Mouse (Mus musculus) 3T3-L1 (cell line): ENCODE results near the gene Gdpd4.

ENCODE experiments used
- DNase-seq: peaks from one replicate; pipeline ENCODE4 v3.0.0-alpha.2; 2015; ENCODE audit warnings: low read depth, low spot score

Gdpd4 gene

DNA sequence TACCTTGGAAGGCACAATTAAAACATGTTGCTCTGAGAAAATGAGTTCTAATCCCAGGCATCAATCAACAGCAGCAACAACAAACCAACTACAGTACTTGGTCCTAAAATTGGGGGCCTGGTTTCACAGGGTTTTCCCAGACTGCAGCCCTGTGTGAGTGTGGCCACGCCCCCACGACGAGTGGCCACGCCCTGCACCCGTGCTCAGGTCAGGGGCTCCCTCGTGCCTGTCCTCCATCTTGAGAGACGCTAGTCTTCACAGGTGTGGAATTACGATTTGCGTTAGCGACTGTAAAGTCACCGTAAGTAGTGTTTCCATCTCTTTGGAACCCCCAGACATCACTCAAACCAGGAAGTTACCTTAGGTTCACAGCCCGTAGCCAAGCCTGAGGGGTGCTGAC lies at the start of gene Gdpd4:
Gene Gdpd4 (plus strand): TSS at position 214 of the 400 bp plus-strand sequence.
- no peak for DNase-seq

DNA sequence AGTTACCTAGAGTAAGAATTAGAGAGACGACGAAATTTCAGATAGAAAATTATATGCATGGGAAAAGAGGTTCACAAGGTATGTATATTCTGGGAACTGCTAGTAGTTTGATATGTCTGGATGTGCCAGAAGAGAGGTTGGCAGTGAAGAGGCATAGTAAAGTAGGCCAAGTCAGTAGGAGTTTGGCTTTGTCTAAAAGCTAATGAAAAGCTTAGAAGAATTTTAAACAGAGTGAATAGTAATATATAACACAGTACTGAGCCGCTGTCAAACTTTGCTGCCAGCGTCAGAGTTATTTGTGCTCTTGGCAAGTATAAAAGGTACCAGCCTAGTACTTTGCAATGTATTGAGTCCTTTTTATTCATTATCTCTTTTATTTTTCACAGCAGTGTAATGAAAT lies 47.4 kb upstream of the Gdpd4 start:
- DNase-seq = no peak

DNA sequence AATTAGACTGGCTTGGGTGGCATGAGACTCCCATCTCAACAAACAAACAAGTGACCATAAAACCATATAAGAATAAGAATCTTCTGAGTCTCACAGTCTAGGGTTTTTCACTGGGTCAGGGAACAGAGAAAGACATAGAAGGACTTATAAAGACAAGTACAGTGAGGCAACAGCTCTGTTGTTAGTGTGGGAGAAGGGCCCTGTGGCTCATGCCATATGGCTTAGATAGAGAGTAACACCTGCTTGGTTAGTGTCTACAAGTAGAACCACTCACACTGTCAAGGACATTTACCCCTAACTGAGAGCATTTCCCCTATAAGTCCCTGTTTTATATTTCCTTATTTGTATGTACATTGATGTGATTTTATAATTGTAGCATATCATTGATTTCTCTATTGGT lies 46.4 kb upstream of the Gdpd4 start:
- DNase-seq = no peak

DNA sequence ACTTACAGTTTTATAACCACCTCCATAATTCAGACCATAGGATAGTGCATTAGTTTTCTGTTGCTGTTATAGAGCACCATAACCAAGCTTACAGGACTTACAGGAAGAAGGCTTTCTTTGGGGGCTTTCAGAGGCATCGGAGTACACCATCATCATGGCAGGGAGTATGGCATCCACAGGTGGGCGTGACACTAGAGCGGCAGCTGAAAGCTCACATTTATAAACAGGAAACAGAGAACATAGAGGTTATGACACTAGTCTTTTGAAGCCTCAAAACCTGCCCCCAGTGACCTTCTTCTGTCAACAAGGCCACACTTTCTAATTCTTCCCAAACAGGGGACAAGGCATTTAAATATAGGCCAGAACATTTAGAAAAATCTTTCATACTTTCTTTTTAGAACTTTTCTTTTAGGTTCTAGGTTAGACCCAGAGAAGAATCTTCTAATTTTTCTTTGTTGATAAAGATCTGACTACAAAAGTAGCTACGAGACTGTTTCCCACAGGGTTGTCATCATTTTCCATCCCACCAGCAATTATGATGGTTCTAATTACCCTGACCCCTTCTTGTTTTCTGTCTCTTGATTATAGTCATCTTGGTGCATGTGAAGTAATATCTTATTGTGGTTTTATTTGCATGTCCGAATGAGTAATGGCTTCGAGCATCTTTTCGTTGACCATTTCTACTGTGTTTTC lies 41.8 kb upstream of the Gdpd4 start:
- no peak for DNase-seq

DNA sequence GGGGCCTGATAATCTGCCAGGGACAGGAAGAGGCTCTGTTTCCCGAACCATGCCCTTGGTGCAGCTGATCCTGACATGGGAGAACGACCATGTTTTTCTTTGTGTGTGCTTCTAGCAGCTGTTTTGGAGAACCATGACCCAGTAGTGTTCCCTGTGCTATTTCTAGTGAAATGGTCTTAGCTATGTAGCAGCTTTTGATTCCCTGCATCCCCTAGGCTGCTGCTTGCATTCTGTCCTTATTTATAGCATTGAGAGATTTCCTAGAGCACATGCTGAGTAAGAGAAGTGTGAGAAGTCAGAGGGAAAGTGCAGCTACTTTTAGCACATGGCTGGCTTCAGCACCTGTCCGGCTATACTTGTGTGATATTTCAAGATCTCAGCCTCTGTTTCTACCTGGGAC lies 8.1 kb upstream of the Gdpd4 start:
- no peak for DNase-seq

DNA sequence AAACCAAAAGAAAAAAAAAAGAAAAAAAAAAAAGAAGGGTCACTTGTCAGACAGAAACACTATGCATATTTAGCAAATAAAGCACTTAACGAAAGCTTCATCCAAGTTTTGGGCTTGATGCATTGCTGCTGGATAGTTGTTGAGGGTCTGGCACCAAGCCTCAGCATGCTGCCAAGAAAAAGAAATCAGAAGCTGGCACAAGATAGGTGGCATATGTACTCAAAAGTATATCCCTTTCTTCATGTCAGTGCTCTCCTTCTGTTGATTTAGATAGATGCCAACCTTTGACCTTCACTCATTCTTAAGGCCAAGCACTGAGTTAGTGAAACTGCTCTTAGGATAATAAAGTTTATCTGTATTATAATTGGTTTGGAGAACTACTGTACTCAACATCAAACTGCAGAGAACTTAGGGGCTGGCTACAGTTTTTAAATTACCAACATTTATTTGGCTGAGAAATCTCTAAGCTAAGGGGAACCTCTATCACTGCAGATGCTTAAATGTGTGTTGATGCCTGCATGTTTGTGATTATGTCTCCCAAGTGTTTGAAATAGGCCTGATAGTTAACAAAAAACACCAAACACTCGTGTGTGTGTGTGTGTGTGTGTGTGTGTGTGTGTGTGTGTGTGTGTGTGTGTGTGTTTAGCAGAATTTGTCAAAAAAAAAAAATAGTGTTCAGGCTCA lies 4.8 kb upstream of the Gdpd4 start:
- DNase-seq = no peak

DNA sequence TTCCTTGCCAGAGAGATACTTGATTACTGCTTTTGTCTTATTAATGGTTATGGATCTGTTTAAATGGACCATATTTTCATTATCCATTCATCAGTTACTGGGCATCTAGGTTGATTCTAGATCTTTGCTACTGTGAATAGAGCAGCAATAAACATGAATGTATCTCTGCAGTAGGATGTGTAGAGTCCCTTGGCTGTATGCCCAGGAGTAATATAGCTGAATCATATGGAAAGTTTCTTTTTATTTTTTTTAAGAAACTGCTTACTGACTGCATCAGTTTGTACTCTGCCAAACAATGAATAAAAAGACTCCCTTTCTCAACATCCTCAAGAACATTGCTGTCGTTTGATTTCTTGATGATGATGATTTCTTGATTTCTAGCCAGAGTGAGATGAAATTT lies 6.1 kb downstream of the Gdpd4 start:
- peak; percentile 19 for DNase-seq

DNA sequence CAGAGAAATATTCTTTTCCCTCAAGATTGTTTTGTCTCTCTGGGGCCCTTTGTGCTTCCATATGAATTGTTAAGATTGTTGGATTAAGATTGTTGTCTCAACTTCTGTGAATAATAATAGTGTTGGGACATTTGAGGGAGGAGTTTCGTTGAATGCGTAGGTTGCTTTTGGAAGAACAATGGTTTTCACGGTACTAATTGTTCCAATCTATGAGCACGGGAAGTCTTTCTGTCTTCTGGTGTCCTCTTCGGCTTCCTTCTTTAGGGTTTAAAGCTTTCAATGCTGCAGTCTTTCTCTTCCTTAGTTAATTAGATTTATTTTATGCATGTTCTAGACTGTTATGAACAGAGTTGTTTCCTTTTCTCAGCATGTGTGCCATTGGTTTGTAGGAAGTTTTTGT lies 7.2 kb downstream of the Gdpd4 start:
- DNase-seq = no peak

DNA sequence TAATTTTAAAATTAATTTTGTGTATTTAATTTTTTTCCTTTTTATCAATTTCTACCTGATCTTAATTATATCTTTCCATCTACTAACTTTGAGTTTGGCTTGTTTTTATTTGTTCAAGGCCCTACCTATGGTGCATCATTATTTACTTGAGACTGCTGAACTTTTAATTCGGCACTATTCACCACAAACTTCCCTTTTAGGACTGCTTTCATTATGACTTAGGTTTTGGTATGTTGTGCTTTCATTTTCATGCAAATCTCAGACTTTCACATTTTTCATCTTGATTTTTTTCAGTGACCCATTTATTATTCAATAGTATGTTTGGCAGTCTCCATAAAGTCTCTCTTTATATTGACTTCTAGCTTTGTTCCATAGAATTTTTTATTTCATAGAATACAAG lies 24.7 kb downstream of the Gdpd4 start:
- DNase-seq = no peak

DNA sequence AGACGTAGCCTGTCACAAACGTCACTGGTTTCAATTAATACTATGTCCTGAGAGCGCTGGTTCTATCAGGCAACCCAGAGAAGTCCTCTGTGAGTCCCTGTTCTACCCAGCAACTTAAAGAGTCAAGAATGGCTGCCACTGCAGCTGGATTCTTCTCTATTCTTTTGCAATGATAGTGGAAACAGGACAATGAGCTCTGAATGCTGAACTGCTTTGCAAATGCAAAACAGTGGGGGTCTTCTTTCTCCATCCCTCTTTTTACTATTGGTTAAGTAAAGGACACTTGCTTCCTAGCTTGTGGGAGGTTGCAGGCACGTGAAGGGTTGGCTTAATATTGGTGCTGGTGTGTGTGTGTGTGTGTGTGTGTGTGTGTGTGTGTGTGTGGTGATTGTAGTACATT lies 52.7 kb downstream of the Gdpd4 start:
- DNase-seq = no peak

DNA sequence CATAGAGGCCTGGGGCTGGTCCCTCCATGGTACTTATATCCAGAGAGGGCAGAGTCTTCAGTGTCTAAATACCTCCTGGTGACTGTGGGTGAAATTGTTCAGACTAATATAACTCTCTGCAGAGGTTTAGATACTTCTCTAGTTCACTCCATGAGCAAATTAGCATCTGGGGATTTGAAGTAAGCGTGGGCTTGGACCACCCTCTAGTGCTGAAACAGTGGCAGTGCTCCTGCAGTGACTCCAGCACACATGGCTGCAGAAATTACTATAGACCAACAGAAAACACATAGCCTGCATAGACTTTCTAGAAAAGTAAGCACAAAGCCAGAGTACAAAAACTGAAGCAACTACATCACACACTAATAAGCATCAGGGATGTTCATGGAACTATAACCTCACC lies 57.7 kb downstream of the Gdpd4 start:
- DNase-seq = peak; percentile 65

DNA sequence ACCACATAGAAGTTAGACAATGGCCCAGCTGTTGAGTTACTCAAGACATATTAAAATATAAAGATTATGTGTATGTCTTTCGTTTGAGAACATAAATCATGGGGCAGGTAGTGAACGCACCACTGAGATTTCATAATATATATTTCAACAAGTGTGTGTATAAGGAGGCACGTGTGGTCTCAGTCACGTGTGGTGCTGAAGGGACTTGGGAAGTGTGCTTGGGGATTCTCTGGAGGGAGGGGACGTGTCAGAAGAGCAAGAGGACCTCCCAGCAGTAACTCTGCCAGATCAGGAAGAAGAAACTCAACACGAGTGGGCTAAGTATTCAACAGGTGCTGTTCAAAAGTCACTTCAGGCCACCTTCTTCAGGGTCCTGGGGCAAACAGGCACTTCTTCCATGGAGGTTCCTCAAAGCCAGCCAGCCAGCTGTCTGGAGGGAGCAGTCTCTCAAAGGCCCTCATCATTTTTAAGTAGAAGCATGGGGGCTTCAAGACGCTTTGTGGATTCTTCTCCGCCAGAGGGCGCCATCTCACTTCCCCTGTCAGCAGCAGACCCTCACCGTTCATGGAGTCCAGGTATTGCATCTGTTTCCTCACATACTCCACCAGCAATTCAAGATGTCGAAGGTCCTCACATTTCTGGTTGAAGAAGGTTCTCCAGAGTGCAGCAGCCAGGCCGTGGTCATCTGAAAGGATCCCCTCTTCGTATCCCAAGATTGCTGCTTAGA lies 64.5 kb downstream of the Gdpd4 start:
- peak; percentile 18 for DNase-seq

DNA sequence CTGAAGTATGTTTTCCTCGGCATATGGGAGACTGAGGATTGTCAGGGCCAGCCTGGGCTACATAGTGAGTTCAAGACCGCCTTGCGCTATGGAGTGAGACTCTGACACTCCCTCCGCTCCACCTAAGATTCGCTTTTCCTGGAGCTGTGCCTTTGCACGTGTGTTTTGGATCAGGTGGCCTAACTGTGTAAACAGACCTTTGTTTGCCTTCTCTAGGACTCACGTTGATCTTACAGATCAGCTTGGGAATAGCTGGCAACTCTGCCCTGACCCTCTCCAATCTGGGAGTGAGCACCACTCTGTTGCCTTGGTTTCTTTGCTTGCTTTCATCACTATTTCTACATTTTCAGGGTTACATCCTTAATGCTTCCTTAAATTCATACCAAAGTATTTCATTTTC lies 82.9 kb downstream of the Gdpd4 start:
- DNase-seq = no peak

DNA sequence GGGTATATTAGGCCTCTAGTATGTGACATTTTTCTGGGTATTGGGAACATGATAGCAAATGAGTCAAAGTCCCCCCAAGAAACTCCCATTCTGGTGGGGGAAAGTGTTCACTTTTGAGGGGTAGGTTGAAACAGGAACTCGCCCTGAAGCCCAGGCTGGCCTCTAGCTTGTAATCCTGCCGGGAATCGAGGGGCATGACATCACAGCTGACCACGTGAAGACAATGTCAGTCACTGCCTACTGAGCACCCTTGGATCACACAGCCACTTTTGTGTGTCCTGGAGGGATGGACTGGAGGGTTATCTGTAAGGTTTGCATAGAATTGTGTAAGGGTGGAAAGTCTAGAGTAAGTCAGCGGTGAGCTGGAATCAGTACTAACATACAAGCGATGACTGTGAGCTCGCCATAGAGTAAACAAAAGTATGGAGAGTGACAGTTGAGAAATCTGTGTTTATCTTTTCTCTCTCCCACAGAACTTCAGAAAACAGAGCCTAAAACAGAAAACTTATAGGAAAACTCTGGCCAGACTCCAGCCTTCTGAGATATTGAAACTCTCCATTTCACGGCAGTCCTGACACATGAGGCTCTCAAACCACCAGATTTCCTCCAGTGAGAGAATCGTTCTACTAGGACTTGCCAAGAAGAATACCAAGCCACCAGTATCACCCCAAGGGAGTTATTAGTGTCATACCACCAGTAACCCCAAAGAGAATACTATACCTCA lies 128.5 kb downstream of the Gdpd4 start:
- DNase-seq = no peak

DNA sequence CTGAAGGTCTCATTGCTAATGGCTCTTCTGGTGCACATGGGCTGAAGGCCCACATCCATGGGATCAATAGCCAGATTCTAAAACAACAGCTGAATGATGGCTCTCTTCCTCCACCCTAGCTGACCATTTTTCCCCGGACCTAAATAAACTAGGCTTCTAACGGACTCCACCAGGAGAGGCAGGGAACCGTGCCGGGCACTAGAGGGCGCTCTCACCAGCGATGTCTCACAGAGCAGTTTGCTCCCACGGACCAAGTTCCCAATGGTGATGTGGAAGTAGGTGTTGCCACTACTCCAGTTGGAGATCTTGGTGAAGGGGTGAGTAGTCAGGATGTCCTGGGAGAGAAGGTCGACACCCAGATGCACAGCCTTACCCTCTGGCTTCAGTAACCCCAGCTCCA lies 132.2 kb downstream of the Gdpd4 start:
- no peak for DNase-seq

DNA sequence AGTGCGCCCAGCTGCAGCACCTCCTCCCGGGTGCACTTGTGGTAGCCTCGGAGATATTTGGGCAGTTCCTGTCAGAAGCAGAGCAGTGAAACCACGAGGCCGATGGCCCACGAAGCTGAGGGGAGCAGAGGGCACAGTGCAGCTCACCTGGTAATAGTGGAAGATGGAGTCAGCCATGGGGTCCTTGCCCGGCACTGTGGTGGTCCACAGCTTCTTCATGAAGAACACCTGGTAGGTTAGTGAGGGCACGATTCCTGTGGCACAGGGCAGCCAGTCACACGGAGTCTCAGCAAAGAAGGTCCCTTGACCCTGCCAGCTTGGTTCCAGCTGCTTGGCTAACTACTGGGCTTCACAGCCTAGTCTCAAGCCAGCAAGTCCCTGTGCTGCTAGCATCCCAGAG lies 134.7 kb downstream of the Gdpd4 start:
- no peak for DNase-seq

DNA sequence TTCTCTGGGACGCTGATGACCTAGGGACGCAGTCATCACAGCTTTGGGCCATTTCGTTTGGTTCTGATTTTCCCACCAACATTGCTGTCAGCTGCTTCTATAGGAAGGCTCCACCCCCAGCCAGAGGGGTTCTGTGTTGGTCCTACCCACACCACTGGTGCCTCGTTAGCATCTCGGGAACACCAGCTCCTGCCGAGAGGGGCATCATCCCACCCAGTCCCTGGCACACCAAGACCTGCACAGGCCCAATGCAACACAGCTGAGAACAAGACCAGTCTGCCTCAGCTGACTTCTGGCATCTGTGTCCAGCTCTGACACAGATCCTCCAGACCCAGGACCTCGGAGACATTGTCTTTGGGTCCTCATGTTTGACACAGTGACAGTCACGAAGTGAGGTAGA lies 135.2 kb downstream of the Gdpd4 start:
- no peak for DNase-seq

DNA sequence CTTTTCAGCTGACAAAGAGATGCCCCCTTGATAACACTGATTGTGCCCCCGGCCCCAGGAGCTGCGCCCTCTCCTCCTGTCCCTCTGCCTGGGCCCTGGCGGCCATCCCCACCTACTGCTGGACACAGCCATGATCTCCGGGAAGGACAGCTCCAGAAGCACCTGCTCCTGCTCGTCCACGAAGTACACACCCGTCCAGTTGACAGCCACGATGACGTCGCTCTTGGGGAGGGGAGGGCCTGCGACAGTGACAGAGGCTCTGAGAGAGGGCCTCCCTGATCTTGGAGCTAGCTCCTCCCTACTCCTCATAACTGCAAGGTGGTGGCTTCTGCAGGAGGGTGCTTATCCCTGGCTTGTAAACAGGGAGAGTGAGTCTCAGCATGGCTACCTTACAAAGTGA lies 146.5 kb downstream of the Gdpd4 start:
- no peak for DNase-seq

DNA sequence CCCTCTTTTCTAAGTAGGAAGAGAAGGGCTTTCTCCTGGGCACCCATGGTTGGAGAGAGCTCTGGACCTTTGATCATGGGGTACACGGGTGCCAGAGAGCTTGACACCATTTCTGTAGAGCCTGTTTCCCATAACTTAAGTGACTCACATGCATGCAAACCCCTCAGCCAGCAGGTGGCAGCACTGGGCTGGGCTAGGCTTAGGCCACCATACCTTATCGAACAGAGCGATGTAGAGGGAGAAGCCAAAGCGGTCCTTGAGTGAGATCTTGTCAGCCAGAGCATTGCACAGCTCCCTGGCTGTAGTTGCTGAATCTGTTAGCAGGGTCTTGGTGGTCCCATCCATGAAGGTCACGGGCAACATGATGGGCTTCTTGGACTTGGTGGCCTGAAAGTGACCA lies 151.9 kb downstream of the Gdpd4 start:
- peak; percentile 74 for DNase-seq

DNA sequence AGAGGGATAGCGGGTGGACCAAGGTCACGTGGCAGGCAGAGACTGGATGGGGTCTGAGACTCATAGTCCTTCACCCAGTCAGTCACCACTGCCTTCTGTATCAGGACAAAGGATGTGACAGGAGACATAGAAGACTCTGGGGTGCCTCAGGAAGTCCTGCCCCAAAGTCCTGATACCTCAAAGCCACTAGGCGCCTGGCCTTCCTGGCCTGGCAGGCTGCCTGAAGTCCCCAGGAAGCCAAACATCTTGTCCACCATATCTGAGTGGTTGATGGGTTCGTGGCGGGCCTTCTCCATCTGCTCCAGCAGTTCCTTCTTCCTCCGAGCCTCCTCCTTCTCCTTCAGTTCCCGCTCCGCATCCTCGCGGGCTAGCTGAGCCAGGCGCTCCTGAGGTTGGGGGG lies 157.7 kb downstream of the Gdpd4 start:
- no peak for DNase-seq

DNA sequence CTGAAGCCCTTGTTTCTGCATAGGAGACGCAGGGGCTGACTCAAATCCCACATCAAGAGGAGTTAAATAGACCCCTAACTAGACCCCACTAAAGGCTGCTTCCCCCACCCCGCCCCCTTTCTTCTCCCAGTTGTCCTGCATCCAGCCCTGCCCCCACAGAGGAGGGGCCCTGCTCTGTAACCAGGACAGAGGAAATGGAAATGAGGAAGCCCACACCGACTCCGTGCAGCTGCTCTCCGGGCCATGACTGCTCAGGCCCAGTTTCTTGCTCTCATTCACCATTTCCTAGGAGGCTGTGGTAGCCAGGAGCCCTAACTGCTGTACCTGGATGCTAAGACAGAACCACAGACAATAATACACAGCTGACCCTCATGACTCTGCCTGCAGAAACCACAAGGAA lies 162.6 kb downstream of the Gdpd4 start:
- DNase-seq = no peak

DNA sequence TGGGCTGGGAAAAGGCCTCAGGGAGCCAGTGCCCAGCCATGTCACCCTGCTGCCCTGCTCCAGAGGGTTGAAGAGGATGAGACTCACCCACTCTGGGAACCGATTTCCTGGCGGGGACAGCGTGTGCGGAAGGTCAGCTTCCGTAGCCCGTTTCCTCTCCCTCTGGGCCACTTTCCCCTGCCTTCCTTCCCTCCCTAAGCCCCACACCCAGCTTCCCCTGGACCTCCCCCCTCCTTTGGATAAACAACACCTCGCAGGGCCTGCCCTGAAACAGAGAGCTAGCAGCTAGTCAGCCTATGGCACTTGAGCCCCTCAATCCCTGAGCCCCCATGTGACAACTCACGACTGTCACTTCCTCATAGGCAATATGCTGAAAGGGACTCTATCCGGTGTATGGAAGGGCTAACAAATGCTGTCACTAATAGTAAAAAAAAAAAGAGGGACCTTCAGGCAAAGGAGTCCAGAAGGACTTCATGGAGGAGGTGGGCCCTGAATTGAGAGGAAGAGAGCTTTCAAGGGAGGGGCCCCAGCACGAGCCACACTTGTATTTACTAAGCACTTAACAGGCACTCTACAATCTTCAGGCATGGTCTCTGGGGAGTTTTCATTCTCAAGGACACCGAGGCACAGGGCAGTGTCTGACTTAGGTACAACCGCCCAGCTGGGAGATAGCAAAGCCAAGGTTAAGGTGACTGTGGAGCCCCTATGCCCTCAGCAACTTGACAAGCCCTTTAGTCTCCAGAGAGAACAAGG lies 165.0 kb downstream of the Gdpd4 start:
- DNase-seq = no peak
